Mouse (Mus musculus): ENCODE results near the gene Rbm42. TPM values are rescaled to one million over a fixed set of nuclear protein-coding genes. Genes with fewer than 3 reads are reported as not detected.

Rbm42 gene
- total and polyA plus RNA-seq, 2 experiments from 2014 or later: 148 to 156 TPM

DNA sequence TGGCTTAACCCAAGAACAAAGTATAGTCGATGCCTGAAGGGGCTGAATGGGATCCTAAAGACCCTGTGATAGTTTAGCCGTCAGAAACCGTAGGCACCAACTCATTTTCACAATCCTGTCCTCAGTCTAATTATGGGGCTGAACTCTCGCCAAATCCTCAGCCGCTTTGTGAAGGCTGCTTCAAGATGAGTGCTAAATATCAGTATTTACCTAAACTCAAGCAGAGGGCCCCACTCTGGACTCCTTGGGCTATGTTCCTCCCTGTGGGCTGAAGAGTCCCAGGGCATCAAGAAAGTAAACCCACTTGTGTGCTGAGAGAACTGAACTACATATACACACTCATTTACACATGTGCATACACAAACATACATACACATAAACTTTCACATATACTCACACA, 53.3 kb downstream of the Rbm42 start:
- Histone ChIP-seq H3K4me2 (ENCODE audit: low read depth) (no peak overlapping the region), H3K27ac (ENCODE audit: low read depth, low read length) (no peak overlapping the region), H3K9ac (no peak overlapping the region), H3K4me3 (ENCODE audit: low read depth, low read length) (no peak overlapping the region), H3K4me1 (ENCODE audit: insufficient read depth) (peaks cover 8% of the 10 kb centered on the region; the same call in 1 of the 2 replicates), H3K27me3 (ENCODE audit: insufficient read depth, low read length) (no peaks in the 10 kb centered on the region), H3K36me3 (ENCODE audit: insufficient read depth) (no peaks in the 10 kb centered on the region), H3K9me3 (ENCODE audit: low read length) (no peaks in the 10 kb centered on the region)
- ATAC-seq: no peak
- no peak for DNase-seq
- WGBS: 41% methylated on average over 5 of the region's 5 CpGs
- no peak for TF ChIP-seq CTCF (IDR thresholded peaks at IDR 0.05; ENCODE audit: low read depth)

DNA sequence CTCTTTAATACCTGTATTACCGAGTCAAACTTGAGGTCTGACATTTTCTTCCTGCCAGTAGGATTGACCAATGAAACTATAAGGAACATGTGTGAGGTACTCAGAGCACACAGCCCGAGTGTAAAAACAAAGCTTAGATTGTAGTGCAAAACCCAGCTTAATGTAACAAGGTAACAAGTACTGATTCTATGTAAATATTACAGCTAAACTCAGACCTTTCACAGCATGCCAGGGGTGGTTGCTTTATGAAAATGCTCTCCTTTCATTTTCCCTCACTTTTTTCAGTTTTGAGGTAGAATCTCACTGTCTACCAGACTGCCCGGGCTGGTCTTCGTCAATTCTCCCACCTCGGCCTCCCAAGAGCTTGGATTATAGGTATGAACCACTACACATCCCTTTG, 54.0 kb downstream of the Rbm42 start:
- peaks cover 8% of the 10 kb centered on the region; the same call in 1 of the 2 replicates for H3K4me1 ChIP-seq (ENCODE audit: insufficient read depth)
- H3K4me3 ChIP-seq (ENCODE audit: low read depth, low read length): no peak overlapping the region
- 81% methylated on average over 5 of the region's 5 CpGs for WGBS
- no peak overlapping the region for H3K27ac ChIP-seq (ENCODE audit: low read depth, low read length)
- H3K4me2 ChIP-seq (ENCODE audit: low read depth): no peak overlapping the region
- TF ChIP-seq CTCF (IDR thresholded peaks at IDR 0.05; ENCODE audit: low read depth): no peak
- no peaks in the 10 kb centered on the region for H3K9me3 ChIP-seq (ENCODE audit: low read length)
- H3K9ac ChIP-seq: no peak overlapping the region
- H3K36me3 ChIP-seq (ENCODE audit: insufficient read depth): no peaks in the 10 kb centered on the region
- H3K27me3 ChIP-seq (ENCODE audit: insufficient read depth, low read length): no peaks in the 10 kb centered on the region
- DNase-seq: no peak
- no peak for ATAC-seq

DNA sequence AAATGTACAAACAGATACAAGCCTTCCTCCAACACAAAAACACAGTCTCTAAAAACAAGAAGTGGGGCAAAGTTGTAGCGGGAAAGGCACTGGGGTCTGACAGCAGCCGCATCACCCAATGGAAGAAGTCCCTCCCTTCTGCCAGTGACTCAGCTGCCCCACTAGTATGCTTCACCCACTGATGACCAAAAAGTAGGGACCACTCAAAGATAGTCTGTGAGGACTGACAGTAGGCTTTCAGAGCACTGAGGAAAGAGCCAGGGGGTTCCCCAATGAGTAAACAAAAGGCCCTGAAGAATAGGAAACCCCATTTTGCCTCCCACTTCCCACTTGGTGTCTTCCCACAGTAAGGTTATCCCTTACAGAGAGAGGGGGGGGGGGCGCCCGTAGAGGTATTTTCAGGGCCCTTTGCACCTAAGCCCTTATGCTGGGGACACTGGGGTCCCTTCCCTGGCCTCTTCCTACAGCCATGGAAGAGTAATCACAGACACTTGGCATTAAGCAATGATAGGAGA, 55.5 kb downstream of the Rbm42 start:
- H3K9ac ChIP-seq: no peak overlapping the region
- DNase-seq (no peak), ATAC-seq (no peak)
- H3K27me3 ChIP-seq (ENCODE audit: insufficient read depth, low read length): no peaks in the 10 kb centered on the region
- 71% methylated on average over 4 of the region's 4 CpGs for WGBS
- H3K36me3 ChIP-seq (ENCODE audit: insufficient read depth): no peaks in the 10 kb centered on the region
- peaks cover 1% of the 10 kb centered on the region; the same call in 1 of the 2 replicates for H3K4me1 ChIP-seq (ENCODE audit: insufficient read depth)
- no peak overlapping the region for H3K4me2 ChIP-seq (ENCODE audit: low read depth)
- TF ChIP-seq CTCF (IDR thresholded peaks at IDR 0.05; ENCODE audit: low read depth): no peak
- no peak overlapping the region for H3K27ac ChIP-seq (ENCODE audit: low read depth, low read length)
- no peak overlapping the region for H3K4me3 ChIP-seq (ENCODE audit: low read depth, low read length)
- no peaks in the 10 kb centered on the region for H3K9me3 ChIP-seq (ENCODE audit: low read length)

DNA sequence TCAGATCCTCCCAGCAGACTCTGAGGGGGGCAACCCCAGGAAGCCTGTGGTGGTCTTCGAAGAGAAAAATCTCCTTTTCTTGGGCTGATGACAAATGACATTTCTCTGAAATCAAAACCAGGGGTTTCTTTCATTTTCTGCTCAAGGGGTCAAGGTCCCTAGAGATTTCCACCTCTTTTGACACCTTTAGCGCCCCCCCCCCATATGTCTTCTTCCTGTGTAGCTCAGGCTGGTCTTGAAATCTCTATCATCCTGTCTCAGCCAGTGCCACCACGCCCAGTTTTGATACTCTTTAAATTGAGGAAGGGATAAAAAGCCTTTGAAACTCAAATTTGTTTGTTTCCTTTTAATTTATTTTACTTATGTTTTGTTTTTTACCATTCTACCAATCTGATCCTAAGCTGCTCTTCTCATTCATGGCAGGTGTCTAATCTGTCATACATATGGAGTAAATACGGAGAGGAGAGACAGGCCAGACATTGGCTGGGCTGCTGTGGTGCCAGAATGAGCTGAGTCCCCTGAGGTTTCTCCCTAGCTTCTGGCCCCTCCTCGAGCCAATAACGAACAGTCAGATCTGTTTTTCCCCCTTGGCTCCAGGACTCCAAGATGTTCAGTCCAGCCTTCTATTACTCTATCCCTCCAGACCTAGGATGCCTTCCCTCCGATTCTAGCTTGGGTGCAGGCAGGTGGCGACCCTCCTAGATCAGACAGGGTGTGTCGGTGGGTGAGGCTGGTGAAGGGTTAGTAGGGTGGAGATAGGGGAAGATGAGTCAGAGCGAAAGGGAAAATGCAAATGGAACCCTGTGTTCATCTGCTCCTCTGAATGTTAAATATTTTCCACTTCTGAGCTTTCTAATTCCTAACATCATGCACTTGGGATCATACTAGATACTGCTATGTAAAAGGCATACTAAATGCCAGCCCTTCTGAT, 56.3 kb downstream of the Rbm42 start:
- no peaks in the 10 kb centered on the region for H3K9me3 ChIP-seq (ENCODE audit: low read length)
- H3K36me3 ChIP-seq (ENCODE audit: insufficient read depth): no peaks in the 10 kb centered on the region
- no peak for TF ChIP-seq CTCF (IDR thresholded peaks at IDR 0.05; ENCODE audit: low read depth)
- H3K27me3 ChIP-seq (ENCODE audit: insufficient read depth, low read length): no peaks in the 10 kb centered on the region
- no peak overlapping the region for H3K9ac ChIP-seq
- DNase-seq (no peak), ATAC-seq (no peak)
- WGBS: 70% methylated on average over 10 of the region's 10 CpGs
- no peak overlapping the region for H3K4me2 ChIP-seq (ENCODE audit: low read depth)
- H3K4me1 ChIP-seq (ENCODE audit: insufficient read depth): no peaks in the 10 kb centered on the region
- H3K4me3 ChIP-seq (ENCODE audit: low read depth, low read length): no peak overlapping the region
- H3K27ac ChIP-seq (ENCODE audit: low read depth, low read length): no peak overlapping the region

DNA sequence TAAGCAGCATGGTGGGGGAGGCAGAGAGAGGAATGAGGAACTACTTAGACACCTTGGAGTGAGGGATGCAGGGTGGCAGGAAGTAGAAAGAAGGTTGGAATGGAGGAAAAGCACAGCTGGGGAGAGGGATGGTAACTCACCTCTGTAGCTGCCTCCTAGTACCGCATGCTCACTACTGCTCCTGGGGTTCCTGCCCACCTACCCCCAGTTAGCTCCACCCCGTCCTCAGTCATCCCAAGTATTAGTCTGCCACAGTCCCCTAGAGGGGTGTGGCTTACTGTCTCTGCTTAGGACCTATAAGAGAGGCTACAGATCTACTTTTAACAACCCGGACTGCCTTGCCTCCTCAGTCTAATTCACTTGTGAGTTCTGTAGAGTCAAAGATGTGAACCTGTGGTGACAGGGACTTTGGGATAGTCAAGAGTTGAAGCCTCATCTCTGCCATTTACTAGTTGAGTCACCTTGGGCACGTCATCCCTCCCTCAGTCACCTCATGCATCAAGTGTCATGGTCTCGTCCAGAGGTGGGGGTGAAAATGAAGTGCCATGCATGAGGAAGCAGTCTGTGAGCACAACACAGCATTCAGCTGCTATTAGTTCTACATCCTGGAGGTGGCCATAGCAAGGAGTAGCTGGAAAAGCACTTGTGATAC, 57.2 kb downstream of the Rbm42 start:
- no peaks in the 10 kb centered on the region for H3K27me3 ChIP-seq (ENCODE audit: insufficient read depth, low read length)
- no peaks in the 10 kb centered on the region for H3K36me3 ChIP-seq (ENCODE audit: insufficient read depth)
- WGBS: 67% methylated on average over 5 of the region's 5 CpGs
- ATAC-seq: no peak
- TF ChIP-seq CTCF (IDR thresholded peaks at IDR 0.05; ENCODE audit: low read depth): no peak
- no peaks in the 10 kb centered on the region for H3K4me1 ChIP-seq (ENCODE audit: insufficient read depth)
- H3K9ac ChIP-seq: no peak overlapping the region
- no peak for DNase-seq
- no peaks in the 10 kb centered on the region for H3K9me3 ChIP-seq (ENCODE audit: low read length)
- H3K4me3 ChIP-seq (ENCODE audit: low read depth, low read length): no peak overlapping the region
- no peak overlapping the region for H3K27ac ChIP-seq (ENCODE audit: low read depth, low read length)
- H3K4me2 ChIP-seq (ENCODE audit: low read depth): no peak overlapping the region

DNA sequence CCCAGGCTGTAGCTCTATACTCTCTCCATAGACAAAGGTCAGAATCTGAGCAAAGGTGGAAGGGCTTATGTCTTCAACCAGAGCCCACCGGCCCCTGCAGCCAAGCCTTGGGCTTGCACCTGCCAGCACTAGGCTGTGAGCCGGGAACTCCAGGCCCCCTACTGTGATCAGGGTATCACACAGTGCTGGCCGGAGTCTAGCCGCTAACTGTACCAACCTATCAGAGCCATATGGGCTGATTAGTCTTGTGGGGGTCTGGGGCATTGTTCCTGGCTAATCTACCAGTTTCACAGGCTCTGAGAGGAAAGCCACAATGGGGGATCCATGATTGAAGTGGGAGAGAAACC, 58.5 kb downstream of the Rbm42 start:
- Histone ChIP-seq H3K9me3 (ENCODE audit: low read length) (no peaks in the 10 kb centered on the region), H3K4me3 (ENCODE audit: low read depth, low read length) (no peak overlapping the region), H3K36me3 (ENCODE audit: insufficient read depth) (peaks cover 2% of the 10 kb centered on the region; the same call in 1 of the 2 replicates), H3K4me2 (ENCODE audit: low read depth) (no peak overlapping the region), H3K4me1 (ENCODE audit: insufficient read depth) (peaks cover 8% of the 10 kb centered on the region), H3K27me3 (ENCODE audit: insufficient read depth, low read length) (no peaks in the 10 kb centered on the region), H3K9ac (no peak overlapping the region), H3K27ac (ENCODE audit: low read depth, low read length) (no peak overlapping the region)
- ATAC-seq (no peak), DNase-seq (no peak)
- 16% methylated on average over 4 of the region's 4 CpGs for WGBS
- TF ChIP-seq CTCF (IDR thresholded peaks at IDR 0.05; ENCODE audit: low read depth): no peak

Other genes starting within 250 kb of the Rbm42 start
Only the 30 nearest of the 33 such genes appear.
- 1.6 and 3.4 TPM in 2 replicates for gene Nfkbid, start 228.6 kb downstream of the Rbm42 start, total RNA-seq (2014; rRNA removed)
- 1.1 and 1.7 TPM in 2 replicates for gene Nfkbid, start 228.6 kb downstream of the Rbm42 start, polyA plus RNA-seq (2015; fragmentation: Nextera tagmentation; extraction: Ambion mirVana)
- gene Aplp1, start 204.8 kb downstream of the Rbm42 start, total RNA-seq (2014; rRNA removed): 705 and 834 TPM in 2 replicates
- gene Aplp1, start 204.8 kb downstream of the Rbm42 start, polyA plus RNA-seq (2015; fragmentation: Nextera tagmentation; extraction: Ambion mirVana): 863 and 867 TPM in 2 replicates
- 0.46 and 2.1 TPM in 2 replicates for gene Kirrel2, start 192.6 kb downstream of the Rbm42 start, total RNA-seq (2014; rRNA removed)
- gene Kirrel2, start 192.6 kb downstream of the Rbm42 start, polyA plus RNA-seq (2015; fragmentation: Nextera tagmentation; extraction: Ambion mirVana): 0.07 and 0.11 TPM in 2 replicates
- gene Nphs1, start 192.0 kb downstream of the Rbm42 start, total RNA-seq (2014; rRNA removed): 0.08 TPM in 1 of 2 replicates, not detected in the other
- gene Nphs1, start 192.0 kb downstream of the Rbm42 start, polyA plus RNA-seq (2015; fragmentation: Nextera tagmentation; extraction: Ambion mirVana): 0.06 and 0.09 TPM in 2 replicates
- gene Prodh2, start 156.7 kb downstream of the Rbm42 start, total RNA-seq (2014; rRNA removed): not detected in 2 replicates
- gene Prodh2, start 156.7 kb downstream of the Rbm42 start, polyA plus RNA-seq (2015; fragmentation: Nextera tagmentation; extraction: Ambion mirVana): not detected in 2 replicates
- gene Arhgap33, start 115.3 kb downstream of the Rbm42 start, total RNA-seq (2014; rRNA removed): 52.4 and 58.5 TPM in 2 replicates
- 128 and 145 TPM in 2 replicates for gene Arhgap33, start 115.3 kb downstream of the Rbm42 start, polyA plus RNA-seq (2015; fragmentation: Nextera tagmentation; extraction: Ambion mirVana)
- gene Hspb6, start 98.1 kb downstream of the Rbm42 start, total RNA-seq (2014; rRNA removed): 2.9 and 4.1 TPM in 2 replicates
- 12.7 and 14.0 TPM in 2 replicates for gene Hspb6, start 98.1 kb downstream of the Rbm42 start, polyA plus RNA-seq (2015; fragmentation: Nextera tagmentation; extraction: Ambion mirVana)
- gene Proser3, start 98.0 kb downstream of the Rbm42 start, total RNA-seq (2014; rRNA removed): 9.0 and 14.8 TPM in 2 replicates
- 2.2 and 3.8 TPM in 2 replicates for gene Proser3, start 98.0 kb downstream of the Rbm42 start, polyA plus RNA-seq (2015; fragmentation: Nextera tagmentation; extraction: Ambion mirVana)
- gene Lin37, start 90.5 kb downstream of the Rbm42 start, total RNA-seq (2014; rRNA removed): 16.0 and 19.2 TPM in 2 replicates
- 49.5 and 53.0 TPM in 2 replicates for gene Lin37, start 90.5 kb downstream of the Rbm42 start, polyA plus RNA-seq (2015; fragmentation: Nextera tagmentation; extraction: Ambion mirVana)
- gene U2af1l4, start 87.0 kb downstream of the Rbm42 start, total RNA-seq (2014; rRNA removed): 48.8 and 74.3 TPM in 2 replicates
- gene U2af1l4, start 87.0 kb downstream of the Rbm42 start, polyA plus RNA-seq (2015; fragmentation: Nextera tagmentation; extraction: Ambion mirVana): 117 and 129 TPM in 2 replicates
- gene Gm49396, start 87.0 kb downstream of the Rbm42 start, total RNA-seq (2014; rRNA removed): 5.5 and 9.9 TPM in 2 replicates
- 3.4 and 5.3 TPM in 2 replicates for gene Gm49396, start 87.0 kb downstream of the Rbm42 start, polyA plus RNA-seq (2015; fragmentation: Nextera tagmentation; extraction: Ambion mirVana)
- 70.9 and 90.7 TPM in 2 replicates for gene Psenen, start 86.7 kb downstream of the Rbm42 start, total RNA-seq (2014; rRNA removed)
- 141 and 161 TPM in 2 replicates for gene Psenen, start 86.7 kb downstream of the Rbm42 start, polyA plus RNA-seq (2015; fragmentation: Nextera tagmentation; extraction: Ambion mirVana)
- 1.2 TPM in 1 of 2 replicates, not detected in the other for gene Igflr1, start 84.9 kb downstream of the Rbm42 start, total RNA-seq (2014; rRNA removed)
- 2.3 and 3.2 TPM in 2 replicates for gene Igflr1, start 84.9 kb downstream of the Rbm42 start, polyA plus RNA-seq (2015; fragmentation: Nextera tagmentation; extraction: Ambion mirVana)
- 31.2 and 31.5 TPM in 2 replicates for gene Kmt2b, start 61.6 kb downstream of the Rbm42 start, total RNA-seq (2014; rRNA removed)
- gene Kmt2b, start 61.6 kb downstream of the Rbm42 start, polyA plus RNA-seq (2015; fragmentation: Nextera tagmentation; extraction: Ambion mirVana): 3.8 and 5.2 TPM in 2 replicates
- not detected in 2 replicates for gene Zbtb32, start 51.4 kb downstream of the Rbm42 start, total RNA-seq (2014; rRNA removed)
- 0.08 and 0.17 TPM in 2 replicates for gene Zbtb32, start 51.4 kb downstream of the Rbm42 start, polyA plus RNA-seq (2015; fragmentation: Nextera tagmentation; extraction: Ambion mirVana)
- 0.29 and 0.38 TPM in 2 replicates for gene Upk1a, start 37.5 kb downstream of the Rbm42 start, total RNA-seq (2014; rRNA removed)
- 0.42 and 0.62 TPM in 2 replicates for gene Upk1a, start 37.5 kb downstream of the Rbm42 start, polyA plus RNA-seq (2015; fragmentation: Nextera tagmentation; extraction: Ambion mirVana)
- gene Cox6b1, start 24.2 kb downstream of the Rbm42 start, total RNA-seq (2014; rRNA removed): 292 and 602 TPM in 2 replicates
- gene Cox6b1, start 24.2 kb downstream of the Rbm42 start, polyA plus RNA-seq (2015; fragmentation: Nextera tagmentation; extraction: Ambion mirVana): 1,225 and 1,355 TPM in 2 replicates
- not detected in 2 replicates for gene Etv2, start 14.5 kb downstream of the Rbm42 start, total RNA-seq (2014; rRNA removed)
- not detected in 2 replicates for gene Etv2, start 14.5 kb downstream of the Rbm42 start, polyA plus RNA-seq (2015; fragmentation: Nextera tagmentation; extraction: Ambion mirVana)
- 16.3 and 18.5 TPM in 2 replicates for gene Haus5, start 14.7 kb upstream of the Rbm42 start, total RNA-seq (2014; rRNA removed)
- gene Haus5, start 14.7 kb upstream of the Rbm42 start, polyA plus RNA-seq (2015; fragmentation: Nextera tagmentation; extraction: Ambion mirVana): 17.7 and 18.3 TPM in 2 replicates
- gene Pmis2, start 21.3 kb upstream of the Rbm42 start, total RNA-seq (2014; rRNA removed): not detected in 2 replicates
- not detected in 2 replicates for gene Pmis2, start 21.3 kb upstream of the Rbm42 start, polyA plus RNA-seq (2015; fragmentation: Nextera tagmentation; extraction: Ambion mirVana)
- not detected in 2 replicates for gene 2200002J24Rik, start 48.6 kb upstream of the Rbm42 start, total RNA-seq (2014; rRNA removed)
- gene 2200002J24Rik, start 48.6 kb upstream of the Rbm42 start, polyA plus RNA-seq (2015; fragmentation: Nextera tagmentation; extraction: Ambion mirVana): not detected in 2 replicates
- gene Atp4a, start 61.9 kb upstream of the Rbm42 start, total RNA-seq (2014; rRNA removed): 1.2 and 2.0 TPM in 2 replicates
- 2.8 and 4.7 TPM in 2 replicates for gene Atp4a, start 61.9 kb upstream of the Rbm42 start, polyA plus RNA-seq (2015; fragmentation: Nextera tagmentation; extraction: Ambion mirVana)
- gene Tmem147, start 79.2 kb upstream of the Rbm42 start, total RNA-seq (2014; rRNA removed): 173 TPM in 2 replicates
- 290 and 328 TPM in 2 replicates for gene Tmem147, start 79.2 kb upstream of the Rbm42 start, polyA plus RNA-seq (2015; fragmentation: Nextera tagmentation; extraction: Ambion mirVana)
- gene Gapdhs, start 93.4 kb upstream of the Rbm42 start, total RNA-seq (2014; rRNA removed): not detected in 2 replicates
- gene Gapdhs, start 93.4 kb upstream of the Rbm42 start, polyA plus RNA-seq (2015; fragmentation: Nextera tagmentation; extraction: Ambion mirVana): 0.15 and 0.65 TPM in 2 replicates
- gene Sbsn, start 101.2 kb upstream of the Rbm42 start, total RNA-seq (2014; rRNA removed): 2.8 and 4.6 TPM in 2 replicates
- gene Sbsn, start 101.2 kb upstream of the Rbm42 start, polyA plus RNA-seq (2015; fragmentation: Nextera tagmentation; extraction: Ambion mirVana): 2.3 and 3.5 TPM in 2 replicates
- gene Dmkn, start 113.4 kb upstream of the Rbm42 start, total RNA-seq (2014; rRNA removed): 2.2 and 5.2 TPM in 2 replicates
- 7.2 and 7.4 TPM in 2 replicates for gene Dmkn, start 113.4 kb upstream of the Rbm42 start, polyA plus RNA-seq (2015; fragmentation: Nextera tagmentation; extraction: Ambion mirVana)
- gene Krtdap, start 137.6 kb upstream of the Rbm42 start, total RNA-seq (2014; rRNA removed): not detected in 2 replicates
- 1.4 and 1.5 TPM in 2 replicates for gene Krtdap, start 137.6 kb upstream of the Rbm42 start, polyA plus RNA-seq (2015; fragmentation: Nextera tagmentation; extraction: Ambion mirVana)
- not detected in 2 replicates for gene Ffar2, start 173.5 kb upstream of the Rbm42 start, total RNA-seq (2014; rRNA removed)
- gene Ffar2, start 173.5 kb upstream of the Rbm42 start, polyA plus RNA-seq (2015; fragmentation: Nextera tagmentation; extraction: Ambion mirVana): 0.07 TPM in 1 of 2 replicates, not detected in the other
- not detected in 2 replicates for gene Ffar3, start 205.9 kb upstream of the Rbm42 start, total RNA-seq (2014; rRNA removed)
- 0.09 TPM in 1 of 2 replicates, not detected in the other for gene Ffar3, start 205.9 kb upstream of the Rbm42 start, polyA plus RNA-seq (2015; fragmentation: Nextera tagmentation; extraction: Ambion mirVana)
- 0.08 TPM in 1 of 2 replicates, not detected in the other for gene Ffar1, start 211.2 kb upstream of the Rbm42 start, total RNA-seq (2014; rRNA removed)
- not detected in 2 replicates for gene Ffar1, start 211.2 kb upstream of the Rbm42 start, polyA plus RNA-seq (2015; fragmentation: Nextera tagmentation; extraction: Ambion mirVana)

All from forebrain, postnatal 0 days (tissue).